Mouse (Mus musculus) small intestine, adult 2 months (tissue): ENCODE data around the gene Nmrk2.

Experiments used
- CTCF ChIP-seq: fragments of 200-500 bp; IDR thresholded peaks from 2 replicates; pipeline ENCODE4 v1.5.1; 2012; ENCODE audit warnings: low read depth, mild to moderate bottlenecking, control low read depth, inconsistent platforms, low read length, moderate library complexity, mixed read lengths; ENCODE audit not compliant: insufficient replicate concordance, insufficient read length; ENCODE audit errors: extremely low read depth
- POLR2A ChIP-seq: fragments of 200-500 bp; IDR thresholded peaks from 2 replicates; pipeline ENCODE4 v1.6.1; 2012; ENCODE audit warnings: low read depth, mild to moderate bottlenecking, control low read depth, inconsistent platforms, low read length, moderate library complexity

DNA sequence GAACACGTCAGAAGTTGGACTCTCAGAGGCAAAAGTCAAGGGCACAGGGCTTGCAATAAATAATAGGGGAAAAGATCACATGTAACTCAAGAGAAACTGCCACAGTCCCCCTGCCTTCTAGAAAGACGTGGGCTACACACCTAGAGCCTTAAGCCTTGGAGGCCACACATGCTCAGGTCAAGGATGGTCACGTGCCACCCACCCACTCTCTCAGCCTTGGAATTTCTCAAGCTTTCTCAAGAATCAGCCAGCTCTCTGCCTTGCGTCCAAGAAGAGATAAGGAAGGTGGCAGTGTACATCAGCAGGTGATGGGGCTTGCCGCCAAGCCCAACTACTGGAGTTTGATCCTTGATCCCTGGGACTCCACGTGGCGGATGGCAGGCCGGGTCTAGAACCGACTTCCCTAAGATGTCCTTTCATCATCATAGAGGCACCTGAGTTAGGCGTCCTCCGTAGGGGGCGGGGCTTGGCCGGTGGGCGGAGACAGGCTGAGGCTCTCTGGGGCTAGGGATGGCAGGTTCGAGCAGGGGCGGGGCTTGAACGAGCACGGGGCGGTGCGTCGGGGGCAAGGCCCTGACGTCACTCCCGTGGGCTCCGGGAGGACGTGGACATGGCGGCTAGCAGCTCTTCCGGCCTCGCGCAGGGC is 30.9 kb upstream of the Nmrk2 start, which contains the start of gene Zfr2:
- TF ChIP-seq CTCF (no peak), POLR2A (no peak; the same call in 1 of the 2 replicates)
